Mouse (Mus musculus) embryonic fibroblast, embryonic 13.5 days (primary cell): ENCODE measurements around the gene Pagr1b.

Experiments
- CTCF ChIP-seq: IDR thresholded peaks from 2 replicates; pipeline ENCODE4 v1.5.1; 2011; ENCODE audit warnings: mild to moderate bottlenecking, control low read depth, low read length, moderate library complexity, borderline replicate concordance; ENCODE audit not compliant: insufficient read depth
- POLR2A ChIP-seq: IDR thresholded peaks from 2 replicates; pipeline ENCODE4 v1.6.1; 2011; ENCODE audit warnings: low read depth, mild to moderate bottlenecking, control low read depth, low read length, moderate library complexity

DNA sequence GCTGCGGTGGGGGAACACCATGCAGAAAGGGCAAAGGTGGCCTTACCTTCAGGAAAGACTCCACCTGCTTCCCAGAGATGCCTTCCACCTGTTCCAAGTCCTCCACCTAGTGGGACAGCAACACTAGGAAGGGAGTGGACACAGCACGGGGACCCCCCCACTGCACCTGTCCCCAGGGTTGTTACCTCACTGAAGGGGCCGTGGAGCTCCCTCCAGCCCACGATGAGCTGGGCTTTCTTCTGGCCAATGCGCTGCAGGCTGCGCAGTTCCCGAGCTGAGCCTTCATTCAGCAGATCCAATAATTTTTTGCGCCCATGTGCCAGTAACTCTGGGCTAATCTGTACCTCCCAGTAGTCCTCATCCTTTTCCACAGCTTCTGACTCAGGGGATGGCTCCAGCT lies 11.6 kb upstream of the Pagr1b start:
- TF ChIP-seq POLR2A = no peak
- TF ChIP-seq CTCF = no peak
